Mouse (Mus musculus) kidney, embryonic 16.5 days (tissue): ENCODE data around the gene Ube2h. TPM values are rescaled to one million over a fixed set of nuclear protein-coding genes. Genes with fewer than 3 reads are reported as not detected.
A peak's percentile ranks its signal among the peaks of the same experiment; 100 is the strongest.

Experiments used
- ATAC-seq: fragments of 200-750 bp; cut with Nextera tagmentation; 2 replicates; pipeline ENCODE4 v1.8.0; 2017; ENCODE audit warnings: moderate TSS enrichment; ENCODE audit not compliant: low FRiP score, low TSS enrichment
- H3K27ac ChIP-seq: fragments of 300-500 bp; sonication (generic); 2 replicates; pipeline ENCODE4 v1.5.1; 2014; ENCODE audit warnings: low read length
- H3K27me3 ChIP-seq: fragments of 300-500 bp; sonication (generic); 2 replicates; pipeline ENCODE4 v1.6.1; 2014; ENCODE audit warnings: low read length, control low read depth, mixed read lengths; ENCODE audit not compliant: insufficient read depth
- H3K36me3 ChIP-seq: fragments of 300-500 bp; sonication (generic); 2 replicates; pipeline ENCODE4 v1.6.1; 2014; ENCODE audit warnings: low read length, control low read depth, mixed read lengths; ENCODE audit not compliant: insufficient read depth
- H3K4me1 ChIP-seq: fragments of 300-500 bp; sonication (generic); 2 replicates; pipeline ENCODE4 v1.6.1; 2014; ENCODE audit warnings: low read length, control low read depth, mixed read lengths; ENCODE audit not compliant: insufficient read depth
- H3K4me2 ChIP-seq: fragments of 300-500 bp; sonication (generic); replicated peaks from 2 replicates; pipeline ENCODE4 v1.6.1; 2014; ENCODE audit warnings: low read depth, low read length
- H3K4me3 ChIP-seq: fragments of 300-500 bp; sonication (generic); 2 replicates; pipeline ENCODE4 v1.5.1; 2014; ENCODE audit warnings: mild to moderate bottlenecking, low read length
- H3K9ac ChIP-seq: fragments of 300-500 bp; sonication (generic); replicated peaks from 2 replicates; pipeline ENCODE4 v1.6.1; 2014; ENCODE audit warnings: low read length
- H3K9me3 ChIP-seq: fragments of 300-500 bp; sonication (generic); 2 replicates; pipeline ENCODE4 v1.6.1; 2016; ENCODE audit warnings: low read length, control low read depth
- WGBS: fragments of 180-500 bp; shearing (Covaris S2); extraction: QIAGEN DNeasy Blood & Tissue Kit; methylation state at CpG from one replicate; pipeline ENCODE4 v1.1.7; 2014; 5-methylcytosine and 5-hydroxymethylcytosine counted together
- polyA plus RNA-seq: library from polyadenylated mRNA; unstranded; fragments of >200 nt; fragmentation: Nextera tagmentation; extraction: Ambion mirVana; gene quantifications from 2 replicates; pipeline ENCODE4 v1.2.1, GENCODE M21; 2015

Ube2h gene
- polyA plus RNA-seq, 1 experiment from 2014 or later = 55.5 TPM

DNA sequence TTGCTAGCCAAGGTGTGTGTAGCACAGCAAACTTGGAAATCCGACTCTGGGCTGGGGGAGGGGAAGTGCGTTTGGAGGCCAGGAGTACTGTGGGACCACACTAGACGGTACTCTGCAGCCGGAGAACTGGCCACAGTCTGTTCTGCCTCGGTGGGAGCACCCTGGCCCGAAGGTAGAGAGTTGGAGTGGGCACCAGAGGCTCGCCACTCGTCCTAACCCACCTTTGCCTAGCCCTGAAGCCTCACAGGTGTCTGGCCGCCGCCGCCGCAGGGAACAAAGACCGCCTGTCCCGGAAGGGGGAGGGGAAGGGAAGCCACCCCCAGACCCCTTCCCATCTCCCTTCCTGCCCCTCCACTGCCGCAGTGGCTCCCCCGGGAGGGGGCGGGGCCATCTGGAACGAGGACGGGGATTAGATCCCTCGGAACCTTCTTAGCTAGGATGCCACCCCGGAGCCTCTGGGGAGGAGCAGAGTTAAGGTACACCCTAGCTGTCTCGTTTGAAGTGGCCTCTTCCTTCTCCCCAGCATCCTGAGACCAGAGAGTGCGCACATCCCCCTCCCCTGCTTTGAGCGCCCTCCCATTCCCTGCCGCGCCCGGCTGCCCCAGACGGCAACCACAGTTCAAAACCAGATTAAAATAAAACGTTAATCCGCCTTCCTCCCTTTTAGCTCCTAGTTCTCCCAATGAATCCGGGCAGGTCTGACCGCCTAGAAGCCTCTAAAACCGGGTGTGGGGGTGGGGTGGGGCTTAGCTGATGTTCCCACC lies 129.7 kb downstream of the Ube2h start:
- Histone ChIP-seq H3K4me3 (peak overlapping the region; percentile 56), H3K9me3 (no peaks in the 10 kb centered on the region; the same call in 1 of the 2 replicates), H3K36me3 (no peaks in the 10 kb centered on the region), H3K27ac (no peak overlapping the region), H3K4me2 (peak overlapping the region; percentile 65), H3K9ac (peak overlapping the region; percentile 65), H3K4me1 (peaks cover 50% of the 10 kb centered on the region), H3K27me3 (peaks cover 97% of the 10 kb centered on the region)
- ATAC-seq = peak; percentile 36
- WGBS = under 1% methylated on average over 32 of the region's 33 CpGs

DNA sequence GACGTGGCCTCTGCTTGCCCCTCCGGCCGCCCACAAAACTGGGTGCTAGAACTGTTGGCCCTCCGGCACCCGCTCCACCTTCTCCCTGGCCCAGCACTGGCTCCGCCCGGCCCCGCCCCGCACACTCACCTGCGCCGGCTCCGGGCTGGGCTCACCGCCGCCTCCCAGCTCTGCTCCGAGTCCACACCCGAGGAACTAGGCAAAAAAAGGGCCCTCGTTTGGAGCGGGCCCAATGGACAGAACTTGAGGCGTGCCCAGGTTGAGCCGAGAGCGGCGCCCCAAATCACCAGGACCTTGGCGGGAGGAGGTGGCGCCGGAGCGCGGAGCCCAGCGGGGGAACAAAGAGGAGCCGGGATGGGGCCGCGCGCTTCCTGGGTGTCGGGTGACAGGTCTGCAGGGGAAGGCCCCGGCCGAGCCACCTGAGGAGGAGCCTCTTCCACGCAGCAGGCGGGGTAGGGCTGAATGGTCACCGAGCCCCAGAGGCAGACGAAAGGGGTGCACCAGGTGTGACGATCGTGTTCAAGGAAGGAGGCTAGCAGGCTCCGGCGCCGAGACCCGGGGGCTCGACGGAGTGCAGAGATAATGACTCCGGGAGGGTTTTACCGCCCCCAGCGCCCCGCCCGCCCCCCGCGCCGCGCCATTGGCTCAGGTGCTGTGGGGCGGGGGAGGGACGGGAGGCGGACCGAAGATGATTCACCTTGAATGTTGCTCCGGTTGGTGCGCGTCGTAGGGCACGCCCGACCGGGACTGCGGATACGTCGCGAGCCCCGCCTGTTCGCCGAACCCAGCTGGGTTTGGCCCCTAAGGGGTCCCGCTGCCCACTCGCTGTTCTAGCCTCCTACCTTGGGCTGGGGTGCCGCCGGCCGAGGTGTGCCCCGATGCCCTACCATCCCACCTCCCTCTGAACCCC lies 130.5 kb downstream of the Ube2h start:
- under 1% methylated on average over 78 of the region's 80 CpGs for WGBS
- Histone ChIP-seq H3K9me3 (no peaks in the 10 kb centered on the region; the same call in 1 of the 2 replicates), H3K36me3 (no peaks in the 10 kb centered on the region), H3K4me2 (peak overlapping the region; percentile 65), H3K4me1 (peaks cover 47% of the 10 kb centered on the region), H3K9ac (peak overlapping the region; percentile 65), H3K27ac (no peak overlapping the region; the same call in 1 of the 2 replicates), H3K27me3 (peaks cover 93% of the 10 kb centered on the region), H3K4me3 (peak overlapping the region; percentile 56)
- ATAC-seq = peak; percentile 54

DNA sequence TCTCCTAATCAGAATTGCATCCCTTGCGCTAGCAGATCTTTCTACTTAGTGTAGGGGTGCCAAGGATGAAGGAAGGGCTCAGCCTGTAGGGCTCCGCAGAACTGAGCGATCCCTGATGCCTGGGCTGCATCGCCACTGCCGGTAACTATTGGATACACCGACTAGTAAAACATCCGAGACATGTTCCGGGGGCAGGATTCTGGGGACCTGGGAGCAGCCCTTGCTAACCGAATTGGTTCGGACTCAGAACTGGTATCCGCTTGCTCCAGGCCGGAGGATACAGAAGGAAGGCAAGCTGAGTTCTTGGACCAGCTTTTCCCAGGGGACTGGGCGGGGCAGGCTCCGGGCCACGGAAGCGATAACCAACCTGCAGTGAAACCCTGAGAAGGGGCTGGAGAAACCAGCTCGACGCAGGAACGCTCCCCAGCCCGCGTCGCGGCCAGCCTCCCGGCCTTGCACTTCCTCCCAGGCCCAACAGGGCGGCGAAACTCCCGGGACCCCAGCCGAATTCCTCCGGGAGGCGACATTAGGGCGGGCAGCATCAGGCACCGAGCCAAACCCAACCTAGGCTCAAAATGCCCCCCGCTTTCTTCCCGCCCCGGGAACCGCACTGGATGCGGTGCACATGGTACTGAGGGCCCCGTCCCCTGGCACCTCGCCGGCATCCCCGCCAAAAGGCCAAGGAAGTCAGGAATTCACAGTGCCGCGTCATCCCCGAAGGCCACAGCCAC lies 131.4 kb downstream of the Ube2h start:
- H3K9ac ChIP-seq = peak overlapping the region; percentile 65
- H3K27ac ChIP-seq = no peak overlapping the region
- peaks cover 84% of the 10 kb centered on the region for H3K27me3 ChIP-seq
- H3K36me3 ChIP-seq = no peaks in the 10 kb centered on the region
- no peak for ATAC-seq
- H3K4me2 ChIP-seq = peak overlapping the region; percentile 65
- peak overlapping the region; percentile 56 for H3K4me3 ChIP-seq
- WGBS = 2% methylated on average over 44 of the region's 44 CpGs
- H3K4me1 ChIP-seq = peaks cover 55% of the 10 kb centered on the region
- H3K9me3 ChIP-seq = no peaks in the 10 kb centered on the region

DNA sequence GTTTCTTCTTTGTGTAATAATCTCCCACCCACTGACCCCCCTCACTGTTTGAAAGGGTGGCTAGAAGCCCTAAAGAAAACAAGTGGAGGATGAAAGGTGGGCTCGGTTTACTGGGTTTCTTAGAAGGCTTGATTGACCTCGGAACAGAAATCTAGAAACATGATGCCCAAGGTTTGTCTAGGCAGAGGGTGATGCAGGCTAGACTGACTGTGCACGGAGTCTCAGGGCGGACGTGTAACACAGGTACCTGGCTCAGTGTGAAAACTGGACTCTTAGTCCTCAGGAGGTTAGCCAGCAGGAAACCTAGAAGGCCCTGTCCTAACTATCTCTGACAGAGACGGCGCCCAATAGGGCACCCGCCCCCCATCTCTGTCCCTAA lies 131.9 kb downstream of the Ube2h start:
- Histone ChIP-seq H3K4me3 (peak overlapping the region; percentile 56), H3K4me1 (peaks cover 59% of the 10 kb centered on the region), H3K27me3 (peaks cover 81% of the 10 kb centered on the region), H3K36me3 (no peaks in the 10 kb centered on the region), H3K9ac (no peak overlapping the region), H3K4me2 (peak overlapping the region; percentile 65), H3K27ac (no peak overlapping the region), H3K9me3 (no peaks in the 10 kb centered on the region)
- WGBS = 7% methylated on average over 8 of the region's 8 CpGs
- no peak for ATAC-seq

DNA sequence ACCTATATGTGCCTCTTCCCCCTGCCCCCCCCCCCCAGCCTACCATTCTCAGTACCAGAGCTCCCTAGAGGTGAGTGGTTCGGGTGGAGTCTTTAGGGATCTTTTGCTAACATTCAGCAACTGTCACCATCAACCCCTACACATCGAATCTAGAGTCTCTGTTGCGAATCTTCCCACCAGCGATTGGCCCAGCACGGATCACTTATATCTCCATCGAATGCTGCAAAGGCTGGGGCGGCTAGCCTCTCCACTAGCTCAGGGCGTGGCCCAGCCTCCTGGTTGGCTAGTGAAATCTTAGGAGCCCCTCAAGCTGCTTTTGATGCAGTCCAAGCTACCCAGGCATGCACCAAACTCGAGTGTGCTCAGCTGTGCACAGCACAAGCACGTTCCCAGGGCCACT lies 132.4 kb downstream of the Ube2h start:
- 21% methylated on average over 10 of the region's 10 CpGs for WGBS
- H3K27me3 ChIP-seq = peaks cover 76% of the 10 kb centered on the region

DNA sequence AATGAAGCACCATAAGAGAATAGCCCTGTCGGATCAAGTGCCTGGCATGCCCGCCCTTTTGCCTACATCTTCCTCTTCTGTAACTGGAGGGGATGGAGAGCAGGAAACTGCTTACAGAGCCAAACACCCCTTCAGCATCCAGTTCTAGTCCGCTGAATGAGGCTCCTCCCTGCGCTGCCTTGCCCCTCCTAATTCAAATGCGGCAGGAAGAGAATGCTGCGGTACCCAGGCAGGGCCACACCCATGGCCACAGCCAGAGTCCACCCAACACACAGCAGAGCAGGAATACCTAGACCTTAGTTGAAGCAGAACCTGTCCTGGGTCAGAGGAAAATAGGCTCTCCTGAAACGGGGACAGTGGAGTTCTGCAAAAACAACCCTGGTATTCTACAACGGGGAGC lies 133.1 kb downstream of the Ube2h start:
- Histone ChIP-seq H3K27me3 (peaks cover 69% of the 10 kb centered on the region), H3K27ac (no peak overlapping the region), H3K36me3 (no peaks in the 10 kb centered on the region), H3K9me3 (no peaks in the 10 kb centered on the region), H3K9ac (no peak overlapping the region), H3K4me3 (no peak overlapping the region), H3K4me2 (no peak overlapping the region), H3K4me1 (peaks cover 65% of the 10 kb centered on the region)
- no peak for ATAC-seq
- 38% methylated on average over 8 of the region's 8 CpGs for WGBS

More for the DNA sequence above, 132.4 kb downstream of the Ube2h start:
- Histone ChIP-seq H3K36me3 (no peaks in the 10 kb centered on the region), H3K4me1 (peaks cover 59% of the 10 kb centered on the region), H3K9ac (no peak overlapping the region), H3K27ac (no peak overlapping the region), H3K4me2 (peak overlapping the region; percentile 65; the same call in 1 of the 2 replicates), H3K9me3 (no peaks in the 10 kb centered on the region), H3K4me3 (no peak overlapping the region)
- no peak for ATAC-seq

DNA sequence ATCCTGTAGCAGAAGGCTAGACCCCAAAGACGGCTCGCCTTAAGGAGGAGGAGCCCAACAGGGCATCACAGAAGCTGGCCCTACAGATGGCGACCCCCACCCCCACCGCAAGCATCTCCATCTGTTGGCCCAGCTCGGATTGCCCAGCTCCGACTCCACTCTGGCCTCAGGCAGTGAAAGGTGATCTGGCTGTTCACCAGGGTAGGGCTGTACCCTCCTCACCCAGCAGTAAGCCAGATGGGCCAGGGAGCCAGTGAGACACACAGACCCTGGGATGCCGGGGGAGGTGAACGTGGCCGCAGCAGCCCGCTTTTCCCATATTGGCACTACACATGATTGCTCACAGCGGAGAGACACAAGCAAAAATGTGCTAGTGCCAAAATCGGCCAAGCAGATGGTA lies 135.2 kb downstream of the Ube2h start:
- ATAC-seq = peak; percentile 42; the same call in 1 of the 2 replicates
- no peak overlapping the region for H3K9ac ChIP-seq
- H3K36me3 ChIP-seq = no peaks in the 10 kb centered on the region
- WGBS = 32% methylated on average over 12 of the region's 12 CpGs
- H3K27me3 ChIP-seq = peaks cover 49% of the 10 kb centered on the region
- no peak overlapping the region for H3K4me3 ChIP-seq
- no peak overlapping the region for H3K4me2 ChIP-seq
- H3K27ac ChIP-seq = no peak overlapping the region
- peaks cover 46% of the 10 kb centered on the region for H3K4me1 ChIP-seq
- no peaks in the 10 kb centered on the region for H3K9me3 ChIP-seq

DNA sequence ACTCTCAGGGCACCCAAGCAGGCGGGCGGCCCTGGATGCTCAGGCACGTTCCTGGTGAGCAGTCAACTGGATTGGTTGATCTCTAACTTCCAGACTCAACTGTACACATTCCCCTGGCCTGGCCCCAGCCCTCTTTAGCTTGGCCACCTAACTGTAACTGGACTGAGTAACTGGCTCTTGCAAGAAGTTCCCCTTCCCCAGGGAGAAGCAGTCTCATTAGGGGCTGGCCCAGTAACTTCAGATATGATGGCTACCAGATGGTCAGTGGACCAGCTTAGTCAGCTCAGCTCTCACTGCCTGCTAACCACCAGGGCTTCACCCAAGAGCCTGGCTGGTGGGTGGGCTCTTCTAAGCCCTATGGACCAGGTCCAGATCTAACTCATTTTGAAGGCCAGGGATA lies 136.1 kb downstream of the Ube2h start:
- H3K36me3 ChIP-seq = no peaks in the 10 kb centered on the region
- no peaks in the 10 kb centered on the region for H3K9me3 ChIP-seq
- no peak overlapping the region for H3K4me3 ChIP-seq
- no peak overlapping the region for H3K9ac ChIP-seq
- ATAC-seq = no peak
- H3K4me1 ChIP-seq = peaks cover 37% of the 10 kb centered on the region
- 61% methylated on average over 3 of the region's 3 CpGs for WGBS
- H3K4me2 ChIP-seq = no peak overlapping the region
- no peak overlapping the region for H3K27ac ChIP-seq
- peaks cover 40% of the 10 kb centered on the region for H3K27me3 ChIP-seq

DNA sequence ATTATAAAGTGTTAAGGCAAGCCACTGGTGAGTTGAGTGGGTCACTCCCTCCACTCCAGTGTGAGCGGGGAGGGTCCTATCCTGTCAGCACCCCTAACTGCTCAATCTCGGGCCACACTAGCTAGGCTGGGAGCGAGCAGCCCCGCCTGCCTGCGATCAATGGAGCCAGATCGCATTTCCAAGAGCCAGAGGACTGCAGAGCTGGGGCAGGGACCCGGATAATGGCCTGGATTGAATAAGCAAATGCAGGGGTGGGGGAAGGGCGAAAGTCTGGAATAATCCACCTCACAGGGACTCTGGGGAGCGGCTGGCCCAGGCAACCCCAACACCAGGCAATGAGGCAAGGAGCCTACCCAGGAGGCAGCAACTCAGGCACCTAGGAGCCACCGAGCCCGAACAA lies 137.1 kb downstream of the Ube2h start:
- 19% methylated on average over 11 of the region's 11 CpGs for WGBS
- Histone ChIP-seq H3K4me1 (peaks cover 33% of the 10 kb centered on the region), H3K36me3 (no peaks in the 10 kb centered on the region), H3K27ac (no peak overlapping the region), H3K4me2 (no peak overlapping the region), H3K4me3 (no peak overlapping the region), H3K9me3 (no peaks in the 10 kb centered on the region), H3K9ac (no peak overlapping the region), H3K27me3 (peaks cover 29% of the 10 kb centered on the region)
- no peak for ATAC-seq
